Mouse (Mus musculus) E14TG2a.4 (cell line): ENCODE data around the gene Ssc4d.

Experiments
- H3K27me3 ChIP-seq: 2 replicates; pipeline ENCODE4 v1.6.1; 2014; ENCODE audit warnings: low read length, control low read depth; ENCODE audit not compliant: insufficient read depth
- H3K36me3 ChIP-seq: 2 replicates; pipeline ENCODE4 v1.6.1; 2014; ENCODE audit warnings: low read length, control low read depth; ENCODE audit not compliant: insufficient read depth
- H3K4me1 ChIP-seq: replicated peaks from 2 replicates; pipeline ENCODE4 v1.6.1; 2014; ENCODE audit warnings: low read depth, low read length, control low read depth
- H3K4me3 ChIP-seq: replicated peaks from 2 replicates; pipeline ENCODE4 v1.5.1; 2014; ENCODE audit warnings: mild to moderate bottlenecking, low read length
- H3K9me3 ChIP-seq: 2 replicates; pipeline ENCODE4 v1.6.1; 2014; ENCODE audit warnings: low read length, control low read depth
- CTCF ChIP-seq: conservative IDR thresholded peaks from 2 replicates; pipeline ENCODE4 v1.5.1; 2014; ENCODE audit warnings: low read length
- NANOG ChIP-seq: IDR thresholded peaks from 2 replicates; pipeline ENCODE4 v1.6.1; 2014; ENCODE audit warnings: borderline replicate concordance, low read length, mixed read lengths
- POU5F1 ChIP-seq: IDR thresholded peaks from 2 replicates; pipeline ENCODE4 v1.6.1; 2014; ENCODE audit warnings: low read length, borderline replicate concordance

Gene Ssc4d

DNA sequence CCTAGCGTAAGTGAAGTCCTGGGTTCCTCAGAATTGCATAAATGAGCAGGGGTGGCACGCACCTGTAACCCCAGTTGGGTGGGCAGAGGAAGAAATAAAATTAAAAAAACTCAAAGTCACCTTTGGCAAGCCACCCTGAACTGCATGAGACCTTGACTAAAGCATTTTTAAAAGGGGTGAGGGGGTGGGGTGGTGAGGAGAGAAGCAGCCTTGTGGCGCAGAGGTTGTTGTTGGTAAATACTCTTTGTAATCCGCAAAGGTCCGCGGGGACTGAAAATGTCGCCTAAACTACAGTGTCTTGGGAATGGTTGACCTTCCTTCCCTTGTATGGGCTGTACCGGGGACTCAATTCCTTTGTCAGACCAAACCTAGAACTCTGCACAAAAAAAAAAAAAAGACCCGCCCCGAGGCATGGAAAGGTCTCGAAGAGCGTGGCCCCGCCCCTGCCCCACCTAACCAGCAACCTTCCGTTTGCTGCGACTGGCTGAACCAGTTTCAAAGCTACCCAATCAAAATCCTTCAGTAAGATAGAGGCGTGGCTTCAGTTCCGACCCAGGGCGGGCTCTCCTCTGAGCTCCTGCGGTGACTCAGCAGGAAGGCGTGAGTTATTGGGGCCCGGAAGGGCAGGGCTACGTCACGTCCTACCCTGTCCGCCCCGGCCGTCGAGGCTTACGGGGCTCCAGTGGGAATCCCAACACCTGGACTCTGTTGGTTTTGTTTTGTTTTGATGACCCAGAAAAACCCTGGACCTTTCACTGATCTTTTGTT is 16.9 kb downstream of the Ssc4d start:
- no peak for TF ChIP-seq POU5F1
- no peak for TF ChIP-seq CTCF
- no peak for TF ChIP-seq NANOG
- peak overlapping the region; percentile 49 for H3K4me3 ChIP-seq
- H3K36me3 ChIP-seq = peaks cover 12% of the 10 kb centered on the region
- no peaks in the 10 kb centered on the region for H3K27me3 ChIP-seq
- H3K4me1 ChIP-seq = peaks cover 79% of the 10 kb centered on the region
- peaks cover 5% of the 10 kb centered on the region; the same call in 1 of the 2 replicates for H3K9me3 ChIP-seq

- Histone ChIP-seq H3K36me3 (peaks cover 12% of the 10 kb centered on the region), H3K4me3 (peak overlapping the region; percentile 49; the same call in 1 of the 2 replicates), H3K4me1 (peaks cover 77% of the 10 kb centered on the region), H3K27me3 (no peaks in the 10 kb centered on the region), H3K9me3 (peaks cover 5% of the 10 kb centered on the region; the same call in 1 of the 2 replicates)
- TF ChIP-seq POU5F1 (no peak), NANOG (no peak), CTCF (no peak)
Measured at GRCm38 (mm10) chr5:135956300-135957206, 17.8 kb downstream of the Ssc4d start.

- H3K9me3 ChIP-seq = peaks cover 14% of the 10 kb centered on the region
- TF ChIP-seq CTCF = no peak
- TF ChIP-seq NANOG = no peak
- no peak for TF ChIP-seq POU5F1
- no peaks in the 10 kb centered on the region for H3K36me3 ChIP-seq
- H3K4me3 ChIP-seq = no peak overlapping the region
- no peaks in the 10 kb centered on the region for H3K27me3 ChIP-seq
- H3K4me1 ChIP-seq = peaks cover 45% of the 10 kb centered on the region
Measured at GRCm38 (mm10) chr5:135952830-135953229, 21.5 kb downstream of the Ssc4d start.

DNA sequence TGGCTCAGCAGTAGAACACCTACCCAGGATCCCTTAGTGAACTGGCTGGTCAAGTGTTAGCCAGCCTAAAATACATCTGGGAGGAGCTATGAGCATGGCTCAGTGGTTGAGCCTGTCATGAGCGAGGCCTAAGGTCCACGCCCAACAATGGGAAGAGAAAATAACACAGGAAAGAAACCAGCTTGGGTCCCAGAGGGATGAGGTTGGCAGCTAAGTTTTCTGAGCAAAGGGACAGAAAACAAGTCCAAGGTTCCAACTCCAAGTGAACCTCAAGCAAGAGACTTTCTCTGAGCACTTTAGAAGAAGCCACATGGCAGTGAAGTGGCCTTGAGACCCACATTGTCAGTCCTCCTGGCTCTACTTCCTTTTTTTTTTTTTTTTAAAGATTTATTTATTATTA is 22.7 kb downstream of the Ssc4d start:
- TF ChIP-seq CTCF (no peak), NANOG (no peak), POU5F1 (no peak)
- Histone ChIP-seq H3K36me3 (no peaks in the 10 kb centered on the region), H3K9me3 (peaks cover 14% of the 10 kb centered on the region), H3K27me3 (no peaks in the 10 kb centered on the region), H3K4me1 (peaks cover 45% of the 10 kb centered on the region), H3K4me3 (no peak overlapping the region)

DNA sequence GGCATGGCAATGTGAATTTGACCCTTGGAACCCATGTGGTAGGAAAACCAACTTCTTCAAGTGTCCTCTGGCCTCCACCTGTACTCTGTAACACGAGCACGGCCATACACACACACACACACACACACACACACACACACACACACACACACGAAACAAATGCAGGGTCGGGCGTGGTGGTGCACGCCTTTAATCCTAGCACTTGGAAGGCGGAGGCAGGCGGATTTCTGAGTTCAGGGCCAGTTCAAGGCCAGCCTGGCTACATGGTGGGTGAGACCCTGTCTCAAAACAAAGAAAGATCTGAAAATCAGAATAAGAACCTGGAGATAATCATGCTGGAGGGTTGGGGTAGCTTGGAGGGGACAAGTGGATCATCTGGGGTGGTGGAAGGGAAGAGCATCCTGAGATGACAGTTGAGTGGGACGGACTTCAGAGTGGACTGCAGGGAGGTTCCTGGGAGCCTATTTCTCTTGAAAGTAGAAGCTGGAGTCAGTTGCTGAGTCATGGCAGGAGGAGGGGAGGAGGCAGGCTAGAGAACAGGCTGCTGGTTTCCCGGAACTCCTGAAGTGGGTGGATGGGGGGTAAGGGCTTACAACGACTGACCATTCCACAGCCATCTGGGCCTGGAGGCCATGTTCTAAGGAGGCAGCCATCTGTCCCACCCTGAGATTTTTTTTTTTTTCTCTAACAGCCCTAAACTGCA is 23.5 kb downstream of the Ssc4d start:
- Histone ChIP-seq H3K9me3 (peaks cover 14% of the 10 kb centered on the region), H3K27me3 (no peaks in the 10 kb centered on the region), H3K36me3 (no peaks in the 10 kb centered on the region), H3K4me3 (no peak overlapping the region), H3K4me1 (peaks cover 45% of the 10 kb centered on the region)
- TF ChIP-seq NANOG (no peak), CTCF (no peak), POU5F1 (no peak)

DNA sequence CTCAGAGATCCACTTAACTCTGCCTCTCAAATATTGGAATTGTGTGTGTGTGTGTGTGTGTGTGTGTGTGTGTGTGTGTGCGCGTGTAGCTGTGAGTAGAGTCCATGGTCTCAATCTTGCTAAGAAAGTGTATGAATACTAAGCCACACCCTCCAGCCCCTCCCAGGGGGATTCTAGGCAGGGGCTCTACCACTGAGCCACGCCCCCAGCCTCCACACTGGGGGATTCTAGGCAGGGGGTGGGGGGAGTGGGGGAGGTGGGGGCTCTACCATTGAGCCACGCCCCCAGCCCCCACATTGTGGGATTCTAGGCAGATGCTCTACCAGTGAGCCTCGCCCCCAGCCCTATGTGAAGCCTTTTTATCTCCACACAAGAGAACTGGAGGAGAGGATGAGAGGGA is 27.7 kb downstream of the Ssc4d start:
- H3K36me3 ChIP-seq = no peaks in the 10 kb centered on the region
- H3K27me3 ChIP-seq = no peaks in the 10 kb centered on the region
- H3K4me1 ChIP-seq = peaks cover 54% of the 10 kb centered on the region
- TF ChIP-seq NANOG (no peak), POU5F1 (no peak), CTCF (no peak)
- H3K4me3 ChIP-seq = no peak overlapping the region
- peaks cover 14% of the 10 kb centered on the region for H3K9me3 ChIP-seq

GRCm38 (mm10) chr5:135945916-135946408 is 28.4 kb downstream of the Ssc4d start:
- no peaks in the 10 kb centered on the region for H3K27me3 ChIP-seq
- peak overlapping the region; percentile 39 for H3K4me3 ChIP-seq
- H3K36me3 ChIP-seq = no peaks in the 10 kb centered on the region
- peaks cover 55% of the 10 kb centered on the region for H3K4me1 ChIP-seq
- TF ChIP-seq CTCF (no peak), NANOG (no peak), POU5F1 (no peak)
- peaks cover 8% of the 10 kb centered on the region for H3K9me3 ChIP-seq
